Mouse (Mus musculus) spleen, postnatal 14 days (tissue): ENCODE data around the gene Orai1.
"Not testable (repeated sequence)": the region's sequence is repeated elsewhere in the genome, so short reads cannot be mapped to it uniquely, and the experiment has no call there.

Experiments used
- DNase-seq, 2 experiments: peaks; one replicate each; pipeline ENCODE4 v3.0.0; 2021 to 2022; ENCODE audit warnings: low spot score in 2 of 2

Orai1 gene

DNA sequence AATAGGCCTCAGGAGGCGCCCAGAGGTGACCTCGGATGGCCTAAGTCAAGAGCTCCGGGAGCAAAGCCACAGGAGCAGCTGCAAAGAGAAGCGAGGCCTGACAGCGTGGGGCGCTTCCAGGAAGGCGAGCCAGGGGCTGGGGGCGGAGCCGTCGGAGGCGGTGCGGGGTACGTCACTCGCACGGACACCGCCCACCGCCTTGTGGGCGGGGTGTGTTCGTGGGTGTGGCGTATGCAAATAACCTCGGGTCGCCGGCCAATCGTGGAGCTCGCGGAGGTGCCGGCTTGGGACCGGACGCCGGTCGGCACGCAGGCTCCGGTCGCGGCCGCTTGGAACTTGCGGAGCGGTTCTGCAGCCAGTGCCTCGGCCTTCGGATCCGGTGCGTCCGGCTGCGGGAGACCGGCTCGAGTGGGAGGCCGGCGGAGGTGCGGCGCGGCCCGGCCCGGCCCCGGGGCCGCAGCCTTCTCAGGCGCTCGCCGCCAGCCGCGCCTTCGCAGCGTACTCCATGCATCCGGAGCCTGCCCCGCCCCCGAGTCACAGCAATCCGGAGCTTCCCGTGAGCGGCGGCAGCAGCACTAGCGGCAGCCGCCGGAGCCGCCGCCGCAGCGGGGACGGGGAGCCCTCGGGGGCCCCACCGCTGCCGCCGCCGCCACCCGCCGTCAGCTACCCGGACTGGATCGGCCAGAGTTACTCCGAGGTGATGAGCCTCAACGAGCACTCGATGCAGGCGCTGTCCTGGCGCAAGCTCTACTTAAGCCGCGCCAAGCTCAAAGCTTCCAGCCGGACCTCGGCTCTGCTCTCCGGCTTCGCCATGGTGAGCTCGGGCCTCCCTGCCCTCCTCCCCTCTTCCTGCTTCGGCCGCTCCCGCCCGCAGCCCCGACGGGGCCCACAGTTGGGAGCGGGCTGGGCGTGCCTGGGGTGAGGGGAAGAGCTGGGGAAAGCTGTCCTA, at the start of gene Orai1:
TSS of gene Orai1 (plus strand) at position 322 of the 949 bp plus-strand sequence.
- DNase-seq = peak; percentile 97 to 98

DNA sequence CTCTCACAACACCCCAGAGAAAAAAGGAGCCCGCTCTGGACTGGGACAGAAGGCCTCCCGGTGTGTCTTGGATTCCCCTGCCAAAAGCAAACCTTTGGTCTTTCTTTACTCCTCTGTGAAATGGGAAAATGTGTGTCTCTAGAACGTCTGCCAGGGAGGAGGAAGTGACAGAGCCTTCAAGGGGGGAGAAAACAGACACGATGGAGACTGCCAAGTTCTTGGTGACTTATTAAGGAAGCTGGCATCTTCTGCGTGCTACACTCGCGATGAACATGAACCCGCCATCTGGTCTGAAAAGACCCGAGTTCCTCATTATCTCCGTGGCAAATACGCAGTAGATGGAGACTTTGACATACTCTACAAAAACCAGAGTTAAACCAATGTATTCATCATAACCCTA, 49.4 kb upstream of the Orai1 start:
- DNase-seq = no peak

DNA sequence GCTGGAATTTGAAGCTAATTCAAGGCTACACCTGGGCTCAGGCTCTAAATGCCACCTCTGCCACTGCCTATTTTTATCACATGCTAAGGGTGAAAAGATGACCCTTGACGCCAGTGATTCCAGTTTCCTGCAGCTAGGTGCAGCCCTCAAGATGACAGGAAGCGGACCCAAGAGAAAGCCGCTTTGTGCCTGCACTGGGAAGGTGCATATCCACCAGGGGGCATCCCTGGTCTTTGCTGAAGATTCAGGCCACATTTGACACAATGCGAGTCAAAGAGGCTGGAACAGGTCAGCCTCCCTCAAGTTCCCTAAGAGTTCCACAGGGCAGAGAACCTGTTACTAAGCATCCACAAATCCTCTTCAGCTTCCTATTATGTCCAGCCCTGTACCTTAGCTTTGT, 46.6 kb upstream of the Orai1 start:
- DNase-seq = peak; percentile 56 to 73

DNA sequence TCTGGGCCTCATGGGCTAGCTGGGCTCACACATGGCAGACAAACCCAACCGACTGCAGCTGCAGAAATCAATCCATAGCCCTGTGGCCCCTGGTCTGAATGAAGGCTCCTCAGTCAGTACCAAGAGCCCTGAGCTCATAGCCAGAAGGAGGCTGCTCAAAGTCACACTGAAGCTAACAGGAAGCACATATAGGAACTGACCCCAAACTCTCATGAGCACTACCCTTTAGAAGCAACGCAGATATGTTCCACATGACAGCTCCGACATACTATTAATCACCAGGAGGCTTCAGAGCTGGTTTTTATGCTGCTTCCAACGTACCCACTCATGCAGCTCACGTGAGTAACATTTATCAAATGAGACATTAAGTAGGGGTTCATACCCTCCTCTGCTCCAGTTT, 44.8 kb upstream of the Orai1 start:
- DNase-seq = no peak

DNA sequence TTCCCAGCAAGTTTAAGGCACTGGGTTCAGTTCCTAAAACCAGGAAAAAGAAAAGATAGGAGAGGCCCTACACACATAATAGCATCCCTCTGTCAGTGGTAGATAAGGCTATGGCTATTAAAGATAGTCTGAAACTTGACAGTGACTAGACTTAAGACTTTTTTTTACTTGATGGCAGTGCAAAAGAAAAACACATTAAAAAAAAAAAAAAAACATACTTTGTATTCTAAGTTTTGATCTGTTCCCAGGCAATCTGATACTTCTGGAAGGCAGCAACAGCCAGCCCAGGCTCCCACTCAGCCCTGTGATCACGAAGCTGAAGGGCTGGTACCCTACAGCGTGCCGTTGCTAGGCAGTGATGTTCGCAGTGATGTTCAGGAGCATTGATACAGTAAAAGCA, 43.4 kb upstream of the Orai1 start:
- DNase-seq = no peak

DNA sequence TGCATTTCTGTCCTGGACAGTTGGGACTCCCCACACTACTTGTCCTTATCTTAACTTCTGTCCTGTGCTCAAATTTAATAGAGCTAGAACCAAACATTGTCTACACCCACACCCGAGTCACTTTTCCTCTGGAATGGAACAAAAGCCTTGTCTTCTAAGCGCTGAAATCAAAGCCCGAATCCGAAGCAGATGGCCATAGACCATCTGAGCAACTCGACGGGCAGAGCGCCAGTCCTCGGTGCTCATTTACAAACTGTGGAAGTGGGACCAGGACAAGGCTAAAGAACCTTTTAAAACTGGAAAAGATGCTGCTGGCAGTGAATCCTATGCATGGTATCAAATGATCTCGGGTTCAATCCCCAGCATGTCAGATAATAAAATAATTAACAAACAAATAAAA, 42.8 kb upstream of the Orai1 start:
- no peak for DNase-seq

DNA sequence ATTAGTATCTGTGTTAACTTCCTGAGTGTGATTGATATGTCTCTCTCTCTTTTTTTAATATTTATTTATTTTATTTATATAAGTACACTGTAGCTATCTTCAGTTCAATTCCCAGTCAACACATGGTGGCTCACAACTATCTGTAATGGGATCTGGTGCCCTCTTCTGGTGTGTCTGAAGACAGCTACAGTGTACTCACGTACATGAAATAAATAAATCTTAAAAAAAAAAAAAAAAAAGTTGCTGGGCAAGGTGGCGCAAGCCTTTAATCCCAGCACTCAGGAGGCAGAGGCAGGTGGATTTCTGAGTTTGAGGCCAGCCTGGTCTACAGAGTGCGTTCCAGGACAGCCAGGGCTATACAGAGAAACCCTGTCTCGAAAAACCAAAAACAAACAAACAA, 40.2 kb upstream of the Orai1 start:
- DNase-seq = not testable (repeated sequence)

DNA sequence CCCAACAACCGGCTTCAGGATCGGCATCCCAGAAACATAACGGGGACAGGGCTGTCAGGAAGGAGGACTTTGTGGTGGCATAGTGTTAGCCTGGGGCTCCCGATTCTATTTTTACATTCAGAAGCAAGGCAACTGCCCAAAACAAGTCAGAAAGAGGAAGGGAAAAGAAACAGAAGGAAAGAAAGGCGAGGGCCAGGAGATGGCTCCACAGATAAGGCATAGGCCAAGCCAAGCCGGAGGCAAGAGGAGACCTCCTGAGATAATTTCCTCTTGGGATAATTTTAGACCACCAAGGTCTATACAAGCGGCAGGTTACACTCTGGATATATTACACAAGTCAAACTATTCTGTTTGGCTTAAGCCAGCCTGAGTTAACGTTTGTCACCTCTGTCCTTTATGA, 35.9 kb upstream of the Orai1 start:
- DNase-seq = no peak

DNA sequence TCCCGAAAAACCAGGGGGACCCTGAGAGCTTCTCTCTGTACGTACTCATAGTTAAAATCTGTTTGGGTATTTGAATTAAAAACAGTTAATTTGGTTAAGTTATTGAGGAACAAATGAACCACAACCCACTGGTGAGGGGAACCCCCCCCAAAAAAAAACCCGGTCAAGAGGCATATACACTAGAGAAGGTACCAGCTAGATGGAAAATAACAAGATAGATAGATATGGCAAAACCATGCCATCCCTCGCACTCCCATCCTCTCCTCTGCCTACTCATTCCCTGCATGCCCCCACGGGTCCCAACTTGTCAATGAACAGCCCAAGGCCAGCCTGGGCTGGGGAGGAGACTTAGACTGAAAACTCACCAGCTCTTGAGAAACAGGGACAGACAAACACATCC, 30.4 kb upstream of the Orai1 start:
- DNase-seq = no peak

DNA sequence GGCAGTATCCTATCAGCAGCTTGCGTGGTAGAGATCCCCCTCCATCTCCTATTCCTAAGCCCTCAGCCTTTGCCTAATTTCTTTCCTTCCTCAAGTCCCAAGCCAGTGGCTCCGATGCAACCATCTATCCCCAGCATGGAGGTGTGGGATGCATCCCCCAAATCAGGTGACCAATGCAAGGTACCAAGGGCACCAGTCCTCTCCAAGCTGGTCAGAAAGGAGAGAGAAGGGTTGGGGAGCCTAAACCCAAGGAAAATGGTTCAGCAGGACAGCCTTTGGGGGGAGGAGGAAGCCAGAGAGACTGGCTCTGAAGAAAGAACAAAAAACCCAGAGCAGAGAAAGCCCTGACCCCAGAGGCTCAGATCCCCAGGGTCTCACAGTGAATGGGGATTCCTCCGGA, 29.6 kb upstream of the Orai1 start:
- no peak for DNase-seq

DNA sequence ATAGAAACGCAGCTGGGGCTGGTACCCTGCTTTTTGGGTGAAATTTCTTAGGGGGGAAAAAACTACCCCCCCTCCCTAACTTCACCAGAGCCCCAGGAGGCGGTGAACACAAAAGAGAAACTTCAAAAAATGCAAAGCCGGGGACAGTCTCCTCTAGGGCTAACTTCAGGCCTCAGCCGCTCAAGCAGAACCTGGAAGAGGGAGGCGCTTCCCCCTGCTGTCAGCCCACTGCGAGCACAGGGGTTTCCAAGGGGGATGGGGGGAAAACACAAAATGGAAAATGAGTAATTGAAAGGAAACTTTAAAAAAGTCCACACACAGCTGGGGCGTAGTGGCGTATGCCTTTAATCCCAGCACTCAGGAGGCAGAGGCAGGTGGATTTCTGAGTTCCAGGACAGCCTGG, 28.8 kb upstream of the Orai1 start:
- DNase-seq = no peak

DNA sequence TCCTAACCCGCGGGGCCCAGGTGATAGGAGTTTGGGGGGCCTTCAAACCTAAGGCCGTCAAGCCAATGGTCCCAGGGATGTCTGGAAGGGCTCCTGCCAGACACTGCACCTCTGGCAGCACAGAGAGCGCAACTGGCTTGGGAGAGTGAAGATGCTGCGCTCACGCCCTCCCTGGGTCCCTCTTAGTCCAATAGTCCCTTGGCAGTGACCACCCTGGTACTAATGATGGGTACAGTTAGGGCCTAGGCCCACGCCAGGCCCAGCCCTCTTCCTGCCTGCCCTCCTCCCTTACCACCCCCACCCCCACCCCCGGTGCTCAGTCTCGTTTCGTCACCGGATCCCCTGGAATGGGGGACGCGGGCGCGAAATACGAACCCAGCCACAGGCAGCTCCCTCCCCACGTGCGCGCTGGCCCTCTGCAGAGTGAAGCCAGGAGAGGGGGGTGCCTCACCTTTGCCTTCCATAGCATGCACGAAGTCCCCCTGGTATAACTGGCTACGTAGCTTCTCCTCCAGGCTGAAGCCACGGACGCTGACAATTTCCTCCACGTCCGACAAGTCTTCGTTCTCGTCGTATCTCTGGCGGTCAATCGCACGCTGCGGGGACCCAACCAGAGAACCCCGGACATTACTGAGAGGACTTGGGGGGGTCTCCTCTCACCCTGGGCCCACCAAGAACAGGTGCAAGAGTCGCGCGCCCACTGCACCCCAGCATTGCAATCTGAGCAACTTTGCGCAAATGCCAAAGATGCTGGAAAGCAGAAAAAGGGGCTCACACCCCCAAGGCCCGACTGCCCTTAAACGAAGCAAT, 27.5 kb upstream of the Orai1 start:
- DNase-seq = no peak

DNA sequence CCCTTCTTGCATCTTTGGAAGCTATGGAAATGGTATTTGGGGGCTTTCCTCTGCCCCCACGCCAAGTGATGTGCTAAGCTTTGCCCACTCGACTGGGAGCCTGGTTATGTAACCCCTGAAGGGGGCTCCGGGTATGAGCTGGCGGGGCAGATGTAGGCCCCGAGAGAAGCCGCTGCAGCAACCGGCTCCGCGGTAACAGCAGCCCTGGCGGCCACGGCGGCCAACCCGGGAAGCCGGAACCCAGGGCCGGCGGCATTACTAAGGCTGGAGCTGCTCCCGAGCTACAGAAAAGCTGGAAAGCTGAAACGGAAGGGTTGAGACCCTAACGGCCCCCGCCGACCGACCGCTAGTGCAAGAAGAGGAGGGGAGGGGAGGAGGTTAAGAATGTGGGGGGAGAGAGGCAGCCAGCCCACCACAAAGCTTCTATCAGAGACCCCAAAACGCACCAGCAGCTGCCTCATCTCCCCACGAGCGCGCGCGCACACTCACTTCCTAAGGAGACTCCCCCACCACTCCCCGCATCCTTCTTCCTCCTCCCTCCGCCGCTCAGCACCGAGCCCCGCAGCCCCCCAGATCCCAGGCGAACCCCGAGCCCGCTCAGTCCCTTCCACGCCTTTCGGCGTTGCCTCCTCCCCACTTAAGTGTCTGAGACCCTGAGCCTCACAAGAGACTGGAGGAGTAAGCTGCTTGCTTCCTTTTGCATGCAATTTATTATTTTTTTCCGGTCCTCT, 26.7 kb upstream of the Orai1 start:
- DNase-seq = peak; percentile 15 to 23

DNA sequence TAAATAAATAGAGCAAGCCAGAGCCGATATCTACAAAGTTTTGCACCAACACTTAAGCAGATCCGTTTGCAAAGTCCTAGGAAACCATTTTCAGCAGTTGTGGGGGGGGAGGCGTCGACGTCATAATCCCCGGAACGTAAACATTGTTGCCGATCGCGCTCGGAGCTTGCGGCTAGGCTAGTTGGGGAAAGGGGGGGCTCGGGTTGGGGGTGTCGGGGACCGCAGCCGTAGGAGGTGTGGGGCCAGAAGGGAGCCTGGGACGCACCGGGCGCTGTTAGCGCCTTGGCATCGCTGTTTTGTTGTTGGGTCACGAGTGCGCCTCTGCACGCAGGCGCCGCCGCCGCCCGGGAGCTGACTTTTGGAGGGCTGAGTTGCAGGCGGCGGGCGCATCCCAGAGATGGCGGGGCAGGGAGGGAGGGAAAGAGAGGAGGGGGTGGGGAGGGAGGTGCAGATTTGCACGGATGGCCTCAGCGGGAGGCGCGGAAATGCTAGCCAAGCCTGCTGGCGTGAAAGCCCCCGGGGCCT, 25.8 kb upstream of the Orai1 start:
- peak; percentile 38 to 61 for DNase-seq

DNA sequence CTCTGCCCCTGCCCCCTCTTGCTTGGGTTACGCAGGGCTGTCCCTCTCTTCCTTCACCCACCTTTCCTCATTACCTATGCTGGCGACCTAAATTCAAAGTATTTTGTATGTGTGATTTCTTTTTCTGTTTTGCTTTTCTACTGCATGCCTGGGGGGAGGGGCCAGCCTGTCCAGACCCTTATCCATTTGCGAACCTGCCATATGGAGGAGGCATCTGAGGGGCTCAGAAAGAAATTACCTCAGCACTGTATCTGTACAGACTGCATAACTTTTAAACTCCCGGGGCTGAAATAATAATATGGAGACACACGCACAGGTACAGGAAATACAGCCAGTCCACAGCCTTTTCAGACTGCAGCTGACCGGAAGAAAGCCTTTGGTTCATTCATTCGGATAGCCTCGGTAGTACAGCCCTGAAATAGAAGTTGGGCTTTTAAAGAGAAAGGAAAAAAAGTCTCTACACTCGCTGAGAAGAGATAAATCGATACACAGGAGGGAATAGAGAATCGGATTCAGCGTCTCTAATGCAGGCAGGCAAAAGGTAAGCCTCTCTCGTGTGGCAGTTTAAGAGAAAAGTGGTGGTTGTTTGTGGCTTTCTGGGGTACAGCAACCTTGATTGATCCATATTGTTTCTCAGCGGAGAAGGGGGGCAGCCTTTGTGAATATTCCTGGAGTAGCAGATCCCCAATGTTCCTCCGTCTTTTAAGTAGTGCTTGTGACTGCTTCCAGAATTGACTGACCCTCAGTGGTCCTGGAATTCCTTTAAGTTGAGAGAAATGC, 25.1 kb upstream of the Orai1 start, which contains the start of gene Kdm2b:
TSS of gene Kdm2b (minus strand) at position 273 of the 780 bp plus-strand sequence.
- DNase-seq = no peak

DNA sequence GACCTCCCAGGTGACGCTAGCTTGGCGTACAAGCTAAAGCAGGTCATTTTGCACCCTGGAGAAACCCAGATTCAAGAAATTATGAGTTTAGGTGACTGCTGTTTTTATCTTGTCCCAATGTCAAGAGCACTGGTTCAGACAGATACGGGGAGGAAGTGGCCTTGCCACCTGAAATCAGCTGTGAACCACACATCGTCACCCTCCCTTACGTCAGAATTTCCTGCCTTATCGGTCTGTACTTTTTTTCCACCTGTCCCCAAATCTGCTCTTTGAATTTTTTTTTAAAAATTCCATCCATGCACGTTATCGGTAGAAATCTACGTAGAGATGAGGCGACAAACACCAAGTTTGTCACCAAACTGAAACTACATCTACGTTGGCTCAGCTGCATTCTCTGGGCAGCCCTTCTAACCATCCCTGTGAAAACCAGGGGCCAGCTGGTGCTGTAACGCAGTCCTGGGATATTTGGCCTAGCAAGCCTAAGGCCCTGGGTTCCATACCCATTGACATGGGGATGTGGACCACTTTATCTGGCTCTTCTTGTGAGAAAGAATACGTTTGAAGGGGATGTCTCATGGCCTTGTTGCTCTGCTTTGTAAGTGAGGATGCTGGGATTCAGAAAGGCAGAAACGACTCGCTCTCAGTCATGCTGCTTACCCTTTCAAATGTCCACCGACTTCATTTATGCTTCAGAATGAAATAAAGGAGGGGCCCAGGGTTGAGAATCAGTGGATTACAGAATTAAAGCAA, 24.3 kb upstream of the Orai1 start:
- no peak for DNase-seq

DNA sequence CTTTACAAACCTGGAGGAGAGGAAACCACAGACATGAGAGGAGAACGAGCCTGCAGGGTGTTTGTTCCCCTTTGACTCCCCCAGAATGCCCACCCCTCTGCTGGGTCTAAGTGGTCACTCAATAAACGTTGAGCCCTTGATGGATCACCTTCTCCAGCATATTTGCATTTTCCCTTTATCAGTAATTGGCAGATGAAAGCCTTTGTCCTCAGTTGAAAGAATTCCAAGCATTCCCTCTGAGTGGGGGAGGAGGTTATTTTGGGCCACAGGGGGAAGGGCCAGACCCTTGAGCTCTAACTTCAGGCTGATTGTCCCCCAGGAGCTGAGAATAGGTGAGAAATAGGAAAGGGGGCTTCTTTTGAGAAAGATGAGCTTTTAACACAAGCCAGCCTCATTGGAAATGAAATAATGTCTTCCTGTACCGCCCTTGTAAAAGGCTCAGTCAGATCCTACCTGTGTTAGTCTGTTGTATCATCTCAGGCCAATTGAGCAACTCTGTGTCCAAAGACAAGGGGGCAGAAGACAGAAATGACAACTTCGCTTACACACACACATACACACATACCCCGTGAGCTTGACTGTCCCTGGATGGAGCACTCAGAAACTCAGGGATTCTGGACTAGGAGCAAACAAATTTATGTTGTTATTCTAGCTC, 23.4 kb upstream of the Orai1 start:
- no peak for DNase-seq

DNA sequence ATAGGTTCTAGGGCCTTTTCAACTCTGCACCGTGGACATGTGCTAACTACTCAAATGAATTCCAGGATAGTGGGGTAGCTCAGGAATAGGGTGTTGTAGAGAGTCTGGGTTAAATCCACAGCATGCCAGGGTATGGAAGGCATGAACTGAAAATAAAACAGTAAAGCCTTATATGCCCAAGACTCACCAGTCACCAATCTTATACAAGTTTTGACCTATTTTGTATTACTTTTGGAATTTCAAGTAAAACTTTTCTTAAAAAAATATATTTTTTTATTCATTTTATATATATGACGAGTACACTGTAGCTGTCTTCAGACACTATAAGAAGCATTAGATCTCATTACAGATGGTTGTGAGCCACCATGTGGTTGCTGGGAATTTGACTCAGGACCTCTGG, 21.1 kb upstream of the Orai1 start:
- no peak for DNase-seq

DNA sequence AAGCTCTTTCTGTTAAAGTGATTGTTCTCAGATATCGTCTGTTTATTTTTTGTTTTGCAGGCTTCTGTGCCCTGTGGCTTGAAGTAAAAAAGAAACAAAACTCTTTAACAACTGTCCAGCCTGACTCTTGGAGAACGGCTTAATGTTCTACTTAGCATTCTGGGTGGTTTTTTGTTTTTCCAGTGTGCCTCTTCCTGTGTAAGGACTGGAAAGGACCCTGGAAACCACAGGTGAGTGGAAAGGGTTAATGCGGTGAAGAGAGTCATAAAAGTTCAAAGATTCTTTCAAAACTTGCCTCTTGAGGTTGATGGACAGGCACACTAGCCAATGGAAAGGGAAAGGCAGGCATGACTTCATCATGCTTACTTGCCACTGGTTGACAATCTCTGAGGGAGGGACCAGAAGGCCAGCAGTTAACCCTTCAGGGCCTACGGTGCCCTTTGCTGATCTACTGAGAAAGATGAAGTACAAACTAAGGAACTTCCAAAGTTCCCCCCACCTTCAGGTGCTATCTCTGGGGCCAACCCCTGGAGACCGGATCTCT, 20.5 kb upstream of the Orai1 start:
- DNase-seq = peak; percentile 57 to 79
